Mouse (Mus musculus) hindbrain, embryonic 15.5 days (tissue): Measurements from ENCODE around the gene Arl5c. TPM values are rescaled to one million over a fixed set of nuclear protein-coding genes. Genes with fewer than 3 reads are reported as not detected.

Source experiments
- ATAC-seq: fragments of 200-750 bp; cut with Nextera tagmentation; 2 replicates; pipeline ENCODE4 v1.8.0; 2017; ENCODE audit warnings: low read depth, moderate number of reproducible peaks, moderate TSS enrichment; ENCODE audit not compliant: low FRiP score
- H3K27ac ChIP-seq: fragments of 300-500 bp; sonication (generic); replicated peaks from 2 replicates; pipeline ENCODE4 v1.5.1; 2015; ENCODE audit warnings: mild to moderate bottlenecking, inconsistent platforms
- H3K27me3 ChIP-seq: fragments of 300-500 bp; sonication (generic); 2 replicates; pipeline ENCODE4 v1.6.1; 2015; ENCODE audit warnings: control low read depth, inconsistent platforms
- H3K36me3 ChIP-seq: fragments of 300-500 bp; sonication (generic); 2 replicates; pipeline ENCODE4 v1.6.1; 2015; ENCODE audit warnings: control low read depth, inconsistent platforms
- H3K4me1 ChIP-seq: fragments of 300-500 bp; sonication (generic); replicated peaks from 2 replicates; pipeline ENCODE4 v1.6.1; 2015; ENCODE audit warnings: control low read depth, inconsistent platforms
- H3K4me2 ChIP-seq: fragments of 300-500 bp; sonication (generic); 2 replicates; pipeline ENCODE4 v1.6.1; 2015; ENCODE audit warnings: moderate library complexity, mild to moderate bottlenecking, inconsistent platforms
- H3K4me3 ChIP-seq: fragments of 300-500 bp; sonication (generic); 2 replicates; pipeline ENCODE4 v1.5.1; 2015; ENCODE audit warnings: mild to moderate bottlenecking, inconsistent platforms
- H3K9ac ChIP-seq: fragments of 300-500 bp; sonication (generic); 2 replicates; pipeline ENCODE4 v1.6.1; 2015; ENCODE audit warnings: inconsistent platforms
- H3K9me3 ChIP-seq: fragments of 300-500 bp; sonication (generic); 2 replicates; pipeline ENCODE4 v1.6.1; 2016; ENCODE audit warnings: control low read depth, inconsistent platforms
- whole genome bisulfite sequencing: fragments of 180-500 bp; shearing (Covaris S2); methylation state at CpG from one replicate; pipeline ENCODE4 v1.1.7; 2015; 5-methylcytosine and 5-hydroxymethylcytosine counted together
- polyA plus RNA-seq: library from polyadenylated mRNA; unstranded; fragments of >200 nt; fragmentation: Nextera tagmentation; extraction: Ambion mirVana; gene quantifications from 2 replicates; pipeline ENCODE4 v1.2.1, GENCODE M21; 2015

The Arl5c gene
- polyA plus RNA-seq, 1 experiment from 2014 or later = 12.9 TPM

DNA sequence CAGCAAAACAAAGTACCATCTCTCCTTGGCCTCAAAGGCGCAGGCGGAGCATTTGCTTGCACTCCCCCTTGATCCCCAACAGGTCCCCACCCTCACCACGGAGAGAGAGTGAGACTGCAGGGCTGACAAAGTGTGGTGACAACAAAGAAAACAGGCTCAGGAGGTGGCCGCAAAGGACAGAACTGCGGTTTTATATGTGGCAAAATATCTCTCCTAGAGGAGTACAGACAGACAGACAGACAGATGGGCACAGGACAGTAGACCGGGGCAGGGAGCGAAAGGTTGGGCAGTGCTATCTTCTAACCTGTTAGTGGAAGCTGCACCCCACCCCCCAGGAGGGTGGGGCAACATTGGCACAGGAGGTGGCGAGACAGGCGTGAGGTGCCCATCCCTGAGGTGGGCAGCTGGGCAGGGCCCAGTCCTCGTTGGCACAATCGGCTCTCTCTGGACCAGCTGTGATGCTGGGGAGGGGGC lies 5.4 kb upstream of the Arl5c start:
- Histone ChIP-seq H3K27me3 (no peaks in the 10 kb centered on the region), H3K36me3 (peaks cover 23% of the 10 kb centered on the region), H3K4me2 (no peak overlapping the region), H3K9me3 (no peaks in the 10 kb centered on the region), H3K27ac (no peak overlapping the region), H3K9ac (no peak overlapping the region), H3K4me1 (peaks cover 24% of the 10 kb centered on the region), H3K4me3 (no peak overlapping the region)
- 44% methylated on average over 11 of the region's 11 CpGs for WGBS
- ATAC-seq = no peak

DNA sequence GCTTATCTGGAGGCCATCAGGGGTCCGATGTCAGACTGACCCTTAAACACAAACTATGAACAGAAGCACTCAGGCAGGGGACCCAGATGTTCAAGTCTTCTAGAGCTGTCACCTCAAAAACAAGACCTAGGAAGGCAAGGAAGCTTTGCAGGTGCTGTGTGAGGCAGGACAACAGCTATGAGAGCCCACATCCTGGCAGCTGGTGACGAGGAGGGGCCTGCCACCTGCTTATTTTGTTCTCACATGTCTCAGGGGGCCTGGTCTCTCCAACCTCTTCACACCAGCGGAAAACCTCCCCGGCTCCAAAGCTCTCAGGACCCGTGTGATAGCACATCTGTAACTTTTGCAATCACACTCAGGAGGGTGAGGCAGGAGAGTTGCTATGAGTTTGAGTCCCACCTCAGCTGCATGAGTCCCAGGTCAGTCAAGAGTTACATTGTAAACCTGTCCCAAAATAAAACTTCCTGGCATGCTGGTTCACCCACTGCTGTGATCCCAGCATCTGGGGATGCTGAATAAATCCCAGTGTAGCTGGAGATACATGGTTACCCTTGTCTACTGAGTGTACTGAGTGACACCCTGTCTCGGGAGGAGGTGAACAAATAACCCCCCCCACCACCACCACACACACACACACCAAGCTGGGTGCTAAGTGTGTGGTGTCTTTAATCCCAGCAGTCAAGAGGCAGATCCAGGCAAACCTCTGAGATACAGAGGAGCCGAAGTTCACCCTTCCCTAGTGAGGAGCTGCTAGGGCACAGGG lies 4.6 kb upstream of the Arl5c start:
- Histone ChIP-seq H3K27ac (no peak overlapping the region), H3K27me3 (no peaks in the 10 kb centered on the region), H3K4me3 (no peak overlapping the region), H3K9ac (no peak overlapping the region), H3K9me3 (no peaks in the 10 kb centered on the region), H3K4me2 (no peak overlapping the region), H3K4me1 (peaks cover 27% of the 10 kb centered on the region), H3K36me3 (peaks cover 21% of the 10 kb centered on the region)
- WGBS = 47% methylated on average over 7 of the region's 7 CpGs
- ATAC-seq = no peak

DNA sequence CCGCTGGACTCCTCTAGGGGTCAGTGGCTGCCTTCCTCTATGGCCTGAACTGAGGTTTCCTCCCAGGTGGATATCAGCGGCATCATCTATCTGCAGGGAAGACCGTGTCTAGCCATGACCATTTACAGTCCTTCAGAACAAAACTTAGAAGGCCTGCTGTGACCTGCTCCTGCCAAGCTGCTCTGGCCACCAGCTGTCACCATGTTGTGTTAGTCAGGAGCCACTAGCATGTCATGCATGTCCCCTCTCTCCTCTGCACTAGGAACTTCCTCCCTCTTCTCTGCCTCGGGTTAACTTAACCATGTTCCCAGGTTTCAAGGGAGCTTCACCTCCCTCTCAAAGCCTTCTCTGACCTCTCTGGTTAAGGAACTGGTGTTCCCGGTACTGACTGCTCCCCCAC lies 3.8 kb upstream of the Arl5c start:
- H3K9me3 ChIP-seq = no peaks in the 10 kb centered on the region
- ATAC-seq = no peak

DNA sequence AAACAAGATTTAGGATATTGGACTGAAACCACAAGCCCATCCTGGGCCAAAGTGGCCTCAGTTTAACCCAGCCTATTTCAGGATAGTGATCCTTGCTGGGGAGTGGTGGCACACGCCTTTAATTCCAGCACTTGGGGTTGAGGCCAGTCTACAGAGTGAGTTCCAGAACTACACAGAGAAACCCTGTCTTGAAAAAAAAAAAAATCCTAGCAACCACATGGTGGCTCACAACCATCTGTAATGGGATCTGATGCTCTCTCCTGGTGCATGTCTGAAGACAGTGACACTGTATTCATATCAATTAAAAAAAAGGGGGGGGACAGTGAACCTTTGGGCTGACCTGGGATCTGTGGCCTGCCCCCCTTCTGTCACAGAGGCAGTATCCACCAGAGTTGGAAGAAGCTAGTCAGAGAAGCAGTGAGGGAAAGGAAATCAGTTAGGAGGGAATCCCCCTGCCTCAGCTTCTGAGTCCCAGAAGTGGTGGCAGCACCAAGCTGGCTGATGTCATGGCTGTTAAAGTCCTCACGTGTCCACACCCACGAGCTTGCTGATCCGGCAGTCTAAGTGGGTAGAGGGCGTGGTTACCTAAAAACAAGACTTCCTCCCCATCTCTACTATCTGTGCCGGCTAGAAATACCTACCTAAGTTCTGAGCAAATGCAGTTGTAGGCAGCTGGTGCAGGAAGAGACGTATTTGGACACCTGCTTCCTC lies 3.1 kb upstream of the Arl5c start:
- no peak overlapping the region for H3K4me2 ChIP-seq
- 73% methylated on average over 7 of the region's 7 CpGs for WGBS
- H3K4me1 ChIP-seq = peaks cover 40% of the 10 kb centered on the region
- peaks cover 7% of the 10 kb centered on the region; the same call in 1 of the 2 replicates for H3K27me3 ChIP-seq
- no peaks in the 10 kb centered on the region for H3K9me3 ChIP-seq
- no peak for ATAC-seq
- H3K4me3 ChIP-seq = no peak overlapping the region
- no peak overlapping the region for H3K27ac ChIP-seq
- no peak overlapping the region for H3K9ac ChIP-seq
- peaks cover 7% of the 10 kb centered on the region for H3K36me3 ChIP-seq

More for the DNA sequence above, 3.8 kb upstream of the Arl5c start:
- H3K27me3 ChIP-seq = peaks cover under 1% of the 10 kb centered on the region; the same call in 1 of the 2 replicates
- no peak overlapping the region for H3K4me2 ChIP-seq
- no peak overlapping the region for H3K4me3 ChIP-seq
- H3K4me1 ChIP-seq = peaks cover 36% of the 10 kb centered on the region
- WGBS = 62% methylated on average over 5 of the region's 5 CpGs
- H3K36me3 ChIP-seq = peaks cover 14% of the 10 kb centered on the region
- no peak overlapping the region for H3K9ac ChIP-seq
- no peak overlapping the region for H3K27ac ChIP-seq

DNA sequence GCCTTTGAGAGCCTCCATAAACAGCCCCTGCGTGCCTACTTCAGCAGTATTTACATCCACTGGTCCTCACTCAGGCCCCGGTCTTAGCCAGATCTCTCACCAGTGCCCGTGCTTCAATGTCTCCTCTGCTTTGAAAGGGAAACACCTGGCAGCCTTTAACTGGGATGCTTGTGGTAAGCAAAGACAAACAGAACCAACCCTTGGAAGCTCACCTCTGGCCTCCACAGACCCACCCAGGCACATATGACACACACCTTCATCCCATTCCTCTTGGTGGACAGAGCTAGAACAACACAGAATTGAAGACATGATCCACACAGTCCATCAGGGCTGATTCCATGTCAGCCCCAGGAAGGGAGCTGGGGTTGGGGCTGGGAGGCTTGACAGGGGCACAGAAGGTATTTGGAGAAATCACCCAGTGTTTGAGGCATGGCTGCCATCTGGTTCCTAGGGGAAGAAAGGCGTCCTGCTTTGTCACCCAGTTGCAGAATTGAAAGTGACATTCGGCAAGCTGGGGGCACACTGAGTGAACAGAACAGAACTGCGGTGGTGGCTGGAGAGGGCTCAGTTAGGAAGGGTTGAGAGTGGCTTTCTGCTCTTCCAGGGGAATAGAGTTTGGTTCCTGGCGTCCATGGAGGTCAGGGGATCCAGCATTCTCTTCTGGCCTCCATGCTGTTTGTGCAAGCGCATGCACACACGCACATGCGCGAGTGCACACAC lies 2.3 kb upstream of the Arl5c start:
- Histone ChIP-seq H3K36me3 (peaks cover 5% of the 10 kb centered on the region; the same call in 1 of the 2 replicates), H3K9me3 (no peaks in the 10 kb centered on the region), H3K4me2 (no peak overlapping the region), H3K27me3 (peaks cover 7% of the 10 kb centered on the region; the same call in 1 of the 2 replicates), H3K4me1 (peaks cover 33% of the 10 kb centered on the region), H3K27ac (no peak overlapping the region), H3K4me3 (no peak overlapping the region), H3K9ac (no peak overlapping the region)
- no peak for ATAC-seq
- WGBS = 87% methylated on average over 11 of the region's 11 CpGs

DNA sequence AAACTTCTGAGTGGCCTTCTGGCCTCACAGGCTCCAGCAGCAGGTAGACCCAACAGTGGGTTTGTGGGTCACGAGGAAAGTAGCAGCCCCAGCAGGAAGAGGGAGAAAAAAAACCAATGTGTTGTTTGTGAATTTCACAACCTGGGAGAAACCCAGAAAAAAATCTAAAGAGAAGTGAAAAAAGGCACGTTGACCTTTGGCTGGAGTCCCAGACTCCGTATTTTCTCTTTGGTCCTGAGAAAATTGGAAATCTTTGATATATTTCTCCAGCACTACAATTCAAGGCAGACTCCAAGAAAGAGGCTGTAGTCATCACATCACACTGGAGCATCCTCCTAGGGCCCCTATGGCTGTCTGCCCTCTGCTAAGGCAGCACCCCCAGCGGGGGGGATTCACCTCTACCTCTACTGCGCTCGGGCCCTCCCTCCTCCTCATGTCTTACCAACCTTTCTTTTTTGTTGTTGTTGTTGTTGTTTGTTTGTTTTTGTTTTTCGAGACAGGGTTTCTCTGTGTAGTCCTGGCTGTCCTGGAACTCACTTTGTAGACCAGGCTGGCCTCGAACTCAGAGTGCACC lies 1.5 kb upstream of the Arl5c start:
- ATAC-seq = no peak
- Histone ChIP-seq H3K4me3 (no peak overlapping the region), H3K27me3 (peaks cover 7% of the 10 kb centered on the region; the same call in 1 of the 2 replicates), H3K36me3 (no peaks in the 10 kb centered on the region), H3K27ac (no peak overlapping the region), H3K9me3 (no peaks in the 10 kb centered on the region), H3K9ac (no peak overlapping the region), H3K4me2 (no peak overlapping the region), H3K4me1 (peaks cover 26% of the 10 kb centered on the region)
- WGBS = 72% methylated on average over 8 of the region's 8 CpGs

DNA sequence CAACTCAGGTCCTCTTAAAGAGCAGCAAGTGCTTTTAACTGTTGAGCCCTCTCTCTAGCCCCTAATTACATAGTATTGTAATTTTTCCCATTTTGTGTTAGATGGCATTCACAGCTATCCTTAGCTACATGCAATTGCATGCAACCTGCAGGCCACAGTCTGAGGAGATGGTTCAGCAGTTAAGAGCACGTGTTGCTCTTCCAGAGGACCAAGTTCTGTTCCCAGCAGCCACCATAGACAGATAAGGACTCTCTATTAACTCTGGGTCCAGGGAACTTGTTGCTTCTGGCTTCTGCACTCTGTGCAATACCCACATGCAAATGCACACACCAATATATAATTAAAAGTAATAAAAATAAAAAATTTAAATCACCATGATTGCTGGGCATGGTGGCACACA lies 710 bp upstream of the Arl5c start:
- Histone ChIP-seq H3K9me3 (no peaks in the 10 kb centered on the region), H3K4me3 (no peak overlapping the region), H3K4me2 (no peak overlapping the region), H3K4me1 (peaks cover 26% of the 10 kb centered on the region), H3K36me3 (no peaks in the 10 kb centered on the region), H3K9ac (no peak overlapping the region), H3K27me3 (peaks cover 7% of the 10 kb centered on the region; the same call in 1 of the 2 replicates), H3K27ac (no peak overlapping the region)
- WGBS = 77% methylated on average over 1 of the region's 1 CpGs
- ATAC-seq = no peak

DNA sequence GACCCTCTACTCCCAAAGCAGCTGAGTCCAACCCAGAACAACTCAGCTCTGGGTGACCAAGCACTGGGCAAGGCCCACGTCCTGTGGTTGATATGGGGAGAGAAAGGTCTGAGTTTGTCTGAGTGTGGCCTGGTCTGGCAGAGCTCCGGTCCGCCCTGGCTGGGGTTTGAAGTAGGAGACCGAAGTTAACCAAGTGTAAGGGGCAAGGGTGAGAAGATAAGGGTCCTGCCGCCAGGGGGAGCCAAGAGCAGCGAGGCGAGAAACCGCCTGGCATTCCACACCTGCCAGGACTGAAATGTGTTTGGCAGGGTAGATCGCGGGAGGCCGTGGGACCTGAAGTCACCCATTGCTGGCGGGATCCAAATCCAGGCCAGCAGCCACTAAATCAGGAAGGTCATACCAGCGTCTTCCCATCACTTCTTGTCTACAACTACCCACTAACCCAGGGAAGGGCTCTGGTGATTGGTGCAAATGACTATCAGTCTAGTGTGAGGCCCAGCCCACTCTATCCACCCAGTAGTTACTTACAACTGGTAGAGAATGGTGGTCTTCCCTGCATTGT lies 1.4 kb downstream of the Arl5c start:
- ATAC-seq = no peak
- H3K9me3 ChIP-seq = no peaks in the 10 kb centered on the region
- peak overlapping the region; percentile 84 for H3K4me2 ChIP-seq
- H3K4me3 ChIP-seq = peak overlapping the region; percentile 41
- no peak overlapping the region for H3K27ac ChIP-seq
- H3K36me3 ChIP-seq = no peaks in the 10 kb centered on the region
- H3K4me1 ChIP-seq = peaks cover 28% of the 10 kb centered on the region
- WGBS = 9% methylated on average over 13 of the region's 13 CpGs
- H3K27me3 ChIP-seq = peaks cover 7% of the 10 kb centered on the region; the same call in 1 of the 2 replicates
- peak overlapping the region; percentile 31; the same call in 1 of the 2 replicates for H3K9ac ChIP-seq

DNA sequence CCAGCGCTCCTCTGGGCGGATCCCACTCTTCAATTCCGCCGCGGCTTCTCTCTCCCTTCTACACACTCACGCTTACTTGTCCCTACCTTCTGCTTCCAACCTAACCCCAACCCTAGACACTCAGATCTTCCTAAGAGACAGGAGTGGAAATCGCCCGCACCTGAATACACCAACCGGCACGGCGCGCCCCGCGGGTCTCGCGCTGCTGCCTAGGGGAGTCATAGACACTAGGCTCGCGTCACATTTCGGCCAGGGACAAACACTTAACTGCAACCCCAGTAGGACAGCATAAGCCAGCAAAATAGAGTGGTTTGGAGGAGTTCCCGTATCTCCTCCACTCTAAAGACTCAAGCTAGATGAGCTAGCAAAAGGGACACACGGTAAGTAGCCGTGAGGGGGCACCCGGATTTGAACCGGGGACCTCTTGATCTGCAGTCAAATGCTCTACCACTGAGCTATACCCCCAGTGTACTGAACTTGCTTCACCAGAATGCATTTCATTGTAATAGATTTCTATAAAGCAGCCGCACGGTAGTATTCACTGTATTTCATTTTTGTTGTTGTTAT lies 7.4 kb downstream of the Arl5c start:
- H3K36me3 ChIP-seq = no peaks in the 10 kb centered on the region
- ATAC-seq = peak; percentile 87
- H3K4me2 ChIP-seq = peak overlapping the region; percentile 87
- H3K27me3 ChIP-seq = peaks cover 24% of the 10 kb centered on the region
- no peaks in the 10 kb centered on the region for H3K9me3 ChIP-seq
- peak overlapping the region; percentile 93 for H3K27ac ChIP-seq
- WGBS = 0% methylated on average over 26 of the region's 26 CpGs
- H3K4me3 ChIP-seq = peak overlapping the region; percentile 77
- peaks cover 30% of the 10 kb centered on the region for H3K4me1 ChIP-seq
- H3K9ac ChIP-seq = peak overlapping the region; percentile 87

DNA sequence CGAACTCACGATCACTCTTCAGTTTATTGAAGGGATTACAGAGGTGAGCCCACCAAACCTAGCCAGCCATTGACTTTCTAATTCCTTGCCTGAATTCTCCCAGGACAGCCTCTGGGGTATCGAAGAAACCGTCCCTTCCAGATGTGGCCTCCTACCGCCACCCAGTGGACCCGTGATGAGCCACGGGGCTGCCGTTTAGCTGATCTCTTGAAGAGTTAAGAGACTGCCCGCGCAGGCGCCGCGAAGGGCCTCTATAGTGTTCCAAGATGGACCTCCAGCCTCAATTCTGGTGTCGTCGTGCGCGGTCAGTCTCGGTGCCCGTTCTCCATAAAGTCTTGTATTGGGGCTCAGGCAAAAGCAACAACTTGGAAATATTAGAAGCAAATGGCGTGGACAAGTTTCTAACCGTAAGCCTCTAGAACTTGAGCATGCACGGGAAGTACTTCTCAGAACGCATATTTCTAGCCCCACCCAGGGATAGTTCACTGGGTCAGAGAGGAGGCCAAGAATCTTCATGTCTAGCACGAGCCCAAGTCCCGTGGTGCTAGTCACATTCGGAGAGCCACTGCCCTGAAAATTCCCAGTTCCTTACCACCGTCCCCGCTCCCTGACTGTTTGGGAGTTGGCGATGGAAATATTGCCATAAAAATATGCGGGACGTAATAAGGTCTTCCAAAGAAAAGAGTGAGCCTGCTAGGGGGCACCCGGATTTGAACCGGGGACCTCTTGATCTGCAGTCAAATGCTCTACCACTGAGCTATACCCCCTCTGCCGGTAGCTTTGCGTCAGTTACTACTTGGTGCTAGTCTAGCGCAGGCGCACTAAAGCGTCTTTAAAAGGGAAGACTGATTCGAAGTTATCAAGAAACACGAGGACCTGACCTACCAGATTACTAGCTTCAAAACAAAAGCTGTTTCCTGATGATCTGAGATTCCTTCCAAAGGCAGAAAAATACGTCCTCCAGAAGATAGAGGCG lies 8.1 kb downstream of the Arl5c start:
- peaks cover 30% of the 10 kb centered on the region for H3K4me1 ChIP-seq
- H3K9ac ChIP-seq = peak overlapping the region; percentile 87
- ATAC-seq = peak; percentile 78
- no peaks in the 10 kb centered on the region for H3K36me3 ChIP-seq
- whole genome bisulfite sequencing = under 1% methylated on average over 42 of the region's 42 CpGs
- peaks cover 24% of the 10 kb centered on the region for H3K27me3 ChIP-seq
- H3K9me3 ChIP-seq = no peaks in the 10 kb centered on the region
- peak overlapping the region; percentile 77 for H3K4me3 ChIP-seq
- peak overlapping the region; percentile 87 for H3K4me2 ChIP-seq
- H3K27ac ChIP-seq = peak overlapping the region; percentile 93
